Mouse (Mus musculus): ENCODE measurements around the gene Ppp1r32. TPM values are rescaled to one million over a fixed set of nuclear protein-coding genes. Genes with fewer than 3 reads are reported as not detected.
A peak's percentile ranks its signal among the peaks of the same experiment; 100 is the strongest.

Ppp1r32 gene
- polyA plus RNA-seq, 1 experiment from 2014 or later: 1.1 TPM

DNA sequence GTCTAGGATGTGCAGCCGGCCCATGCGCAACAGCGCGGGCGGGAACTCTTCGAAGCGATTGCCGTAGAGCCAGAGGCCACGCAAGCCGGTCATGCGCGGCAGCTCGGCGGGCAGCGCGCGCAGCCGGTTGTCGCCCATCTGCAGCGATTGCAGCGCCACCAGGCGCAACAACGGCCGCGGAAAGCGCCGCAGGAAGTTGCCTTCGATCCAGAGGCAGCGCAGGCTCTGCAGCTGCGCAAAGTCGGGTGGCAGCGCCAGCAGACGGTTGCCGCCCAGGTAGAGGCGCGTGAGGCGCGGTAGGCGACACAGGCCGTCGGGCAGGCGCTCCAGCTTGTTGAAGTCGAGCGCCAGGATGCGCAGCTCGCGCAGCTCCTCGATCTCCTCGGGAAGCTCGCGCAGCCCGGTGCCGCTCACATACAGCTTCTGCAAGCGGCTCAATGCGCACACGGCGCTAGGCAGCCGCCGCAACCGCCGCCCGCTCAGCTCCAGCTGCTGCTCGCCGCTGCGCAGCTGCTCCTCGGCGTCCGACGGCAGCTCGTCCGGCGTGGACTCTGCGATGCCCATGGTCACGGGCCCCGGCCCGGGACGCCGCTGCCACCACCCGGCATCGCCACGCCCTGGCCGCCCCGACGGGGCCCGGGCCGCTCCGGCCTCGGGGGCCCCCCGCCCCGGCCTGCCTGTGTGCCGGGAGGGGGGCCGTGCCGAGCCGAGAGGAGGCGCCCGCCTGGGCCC lies 25.8 kb downstream of the Ppp1r32 start, which contains the start of gene Lrrc10b:
Gene Lrrc10b, minus strand, starts transcription at position 722 of the 732 bp plus-strand sequence.
- peak; percentile 71 for ATAC-seq (ENCODE audit: low FRiP score)
- Histone ChIP-seq H3K9me3 (replicated peaks) (no peaks in the 10 kb centered on the region), H3K36me3 (no peaks in the 10 kb centered on the region), H3K27ac (peak within 1 kb of the TSS; percentile 17; the same call in 1 of the 2 replicates), H3K27me3 (peaks cover 82% of the 10 kb centered on the region), H3K9ac (peak within 1 kb of the TSS; percentile 57), H3K4me2 (replicated peaks) (peak within 1 kb of the TSS; percentile 89), H3K4me3 (peak within 1 kb of the TSS; percentile 48), H3K4me1 (peaks cover 24% of the 10 kb centered on the region)
- under 1% methylated on average over 81 of the region's 96 CpGs for WGBS

DNA sequence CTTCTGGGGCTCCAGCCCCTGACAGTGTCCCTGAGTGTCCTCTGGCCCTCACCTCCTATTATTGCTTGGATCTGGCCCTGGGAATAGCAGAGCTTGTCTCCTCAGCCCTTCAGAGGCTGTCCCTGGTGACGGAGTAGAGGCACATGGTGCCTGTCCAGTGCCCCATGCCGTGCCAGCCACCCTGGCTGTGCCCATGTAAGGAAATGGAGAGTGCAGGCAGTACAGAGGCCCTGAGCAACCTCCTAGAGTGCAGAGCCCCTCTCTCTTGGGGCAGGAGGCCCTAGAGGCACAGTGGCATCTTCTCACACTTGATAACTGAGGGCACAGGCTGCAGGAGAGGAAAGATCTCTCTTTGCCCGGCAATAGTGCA lies 27.3 kb downstream of the Ppp1r32 start:
- Histone ChIP-seq H3K4me1 (peaks cover 24% of the 10 kb centered on the region), H3K36me3 (no peaks in the 10 kb centered on the region), H3K9ac (no peak overlapping the region), H3K27me3 (peaks cover 74% of the 10 kb centered on the region), H3K4me2 (replicated peaks) (no peak overlapping the region), H3K27ac (no peak overlapping the region), H3K4me3 (no peak overlapping the region), H3K9me3 (replicated peaks) (no peaks in the 10 kb centered on the region)
- no peak for ATAC-seq (ENCODE audit: low FRiP score)
- 68% methylated on average over 3 of the region's 3 CpGs for WGBS

DNA sequence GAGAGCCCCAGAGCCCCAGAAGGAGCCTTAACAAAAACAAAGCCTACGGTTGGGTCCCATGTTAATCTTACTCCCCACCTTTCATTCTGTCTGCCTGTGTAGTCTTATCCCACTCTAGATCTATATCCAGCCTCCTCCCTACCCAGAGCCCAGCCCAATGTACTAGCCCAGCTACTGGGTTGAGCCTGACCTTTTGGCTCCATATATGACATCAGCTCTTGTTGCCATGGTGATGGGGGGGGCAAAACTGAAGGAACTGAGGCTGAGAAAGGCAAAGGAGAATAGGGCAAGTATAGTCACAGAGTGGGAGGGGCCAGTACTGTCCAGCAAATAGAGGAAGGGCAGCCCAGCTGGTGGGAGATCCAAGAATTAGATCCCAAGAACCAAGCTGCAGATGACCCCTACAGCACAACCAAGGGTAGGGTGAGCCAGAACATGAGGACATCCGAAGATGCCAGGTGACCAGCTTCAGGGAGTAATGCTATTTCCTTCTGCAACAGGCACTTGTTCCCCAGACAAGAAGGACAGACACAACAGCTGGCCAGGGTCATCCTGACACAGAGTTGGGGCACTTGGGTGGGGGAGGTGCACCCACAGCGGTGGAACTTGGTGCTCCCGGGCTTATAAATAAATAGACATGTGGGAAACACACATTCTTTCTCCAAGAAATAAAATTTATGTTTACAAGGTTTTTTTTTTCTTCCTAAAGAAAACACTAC lies 27.9 kb downstream of the Ppp1r32 start:
- Histone ChIP-seq H3K4me3 (no peak overlapping the region), H3K9me3 (replicated peaks) (no peaks in the 10 kb centered on the region), H3K27me3 (peaks cover 72% of the 10 kb centered on the region), H3K36me3 (no peaks in the 10 kb centered on the region), H3K27ac (no peak overlapping the region), H3K4me1 (peaks cover 22% of the 10 kb centered on the region), H3K9ac (no peak overlapping the region), H3K4me2 (replicated peaks) (no peak overlapping the region)
- ATAC-seq (ENCODE audit: low FRiP score): no peak
- WGBS: 58% methylated on average over 4 of the region's 4 CpGs

DNA sequence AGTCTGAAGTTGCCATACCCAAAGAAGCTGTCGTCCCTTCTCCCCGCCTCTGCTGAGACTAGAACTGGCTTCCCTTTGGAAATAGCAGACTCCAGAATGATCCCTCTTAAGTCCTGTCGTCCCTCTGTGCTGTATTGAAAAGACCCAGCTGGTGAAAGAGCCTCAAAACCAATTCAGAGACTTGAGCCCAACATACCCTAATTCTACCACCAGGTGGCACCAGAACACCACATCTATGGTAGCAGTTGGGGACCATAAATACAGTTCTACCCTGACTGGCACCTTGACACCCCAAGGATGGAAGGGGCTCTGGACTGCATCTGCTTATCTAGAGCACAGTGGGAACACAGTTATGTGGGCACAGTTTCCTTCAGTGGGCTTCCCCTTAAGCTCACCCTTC lies 33.0 kb downstream of the Ppp1r32 start:
- Histone ChIP-seq H3K27me3 (peaks cover 22% of the 10 kb centered on the region), H3K36me3 (0 out of 2 replicates have a peak, but pooled peaks cover 4% of the 10 kb centered on the region), H3K9me3 (replicated peaks) (0 out of 2 replicates have a peak, but pooled peaks cover 3% of the 10 kb centered on the region), H3K4me1 (0 out of 2 replicates have a peak, but pooled peaks cover 1% of the 10 kb centered on the region), H3K4me3 (no peak overlapping the region), H3K9ac (no peak overlapping the region), H3K4me2 (replicated peaks) (no peak overlapping the region), H3K27ac (no peak overlapping the region)
- WGBS: 4% methylated on average over 3 of the region's 3 CpGs
- ATAC-seq (ENCODE audit: low FRiP score): peak; percentile 51

DNA sequence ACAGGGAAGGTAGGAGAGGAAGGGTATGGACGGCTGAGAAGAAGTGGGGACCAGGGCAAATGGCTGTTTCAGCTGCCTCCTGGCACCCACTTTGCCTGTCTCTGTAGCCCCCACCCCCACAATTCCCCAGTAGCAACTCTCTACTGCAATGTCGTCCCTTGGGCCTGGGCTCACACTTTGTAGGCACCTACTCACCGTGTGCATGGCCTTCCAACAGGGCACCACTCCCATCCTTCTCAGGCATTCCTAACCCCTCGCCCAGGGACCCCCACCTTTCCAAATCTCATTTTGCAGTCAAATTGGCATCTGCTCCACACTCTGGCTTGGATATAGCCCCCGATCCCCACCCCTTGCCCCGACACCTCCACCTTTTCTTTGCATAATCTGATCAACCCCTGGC lies 33.5 kb downstream of the Ppp1r32 start:
- H3K27me3 ChIP-seq: peaks cover 17% of the 10 kb centered on the region
- no peak overlapping the region for H3K4me2 ChIP-seq (replicated peaks)
- H3K4me3 ChIP-seq: no peak overlapping the region
- H3K9ac ChIP-seq: no peak overlapping the region
- peak; percentile 50; the same call in 1 of the 2 replicates for ATAC-seq (ENCODE audit: low FRiP score)
- H3K4me1 ChIP-seq: no peaks in the 10 kb centered on the region
- H3K9me3 ChIP-seq (replicated peaks): 0 out of 2 replicates have a peak, but pooled peaks cover 3% of the 10 kb centered on the region
- 70% methylated on average over 6 of the region's 6 CpGs for WGBS
- H3K36me3 ChIP-seq: 0 out of 2 replicates have a peak, but pooled peaks cover 6% of the 10 kb centered on the region
- H3K27ac ChIP-seq: no peak overlapping the region

DNA sequence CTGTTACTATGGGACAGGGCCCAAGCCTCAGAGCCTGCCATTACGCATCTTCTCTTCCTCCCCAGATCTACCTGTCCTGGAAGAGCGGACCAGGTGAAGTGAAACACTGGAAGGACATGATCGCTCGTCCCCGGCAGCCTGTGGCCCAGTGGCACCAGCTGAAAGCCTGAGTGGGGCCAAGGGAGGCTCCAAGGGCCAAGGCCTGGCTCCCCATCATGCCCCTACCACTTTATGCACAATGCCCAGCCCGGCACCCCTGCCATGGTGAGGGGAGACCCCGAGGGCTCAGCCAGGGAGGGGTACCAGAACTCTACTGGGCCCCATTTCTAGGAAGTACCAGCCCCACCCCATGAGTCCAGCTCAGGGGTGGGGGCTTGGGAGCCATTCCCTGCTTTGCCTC lies 34.5 kb downstream of the Ppp1r32 start:
- Histone ChIP-seq H3K4me1 (no peaks in the 10 kb centered on the region), H3K27me3 (peaks cover 10% of the 10 kb centered on the region), H3K4me2 (replicated peaks) (no peak overlapping the region), H3K4me3 (no peak overlapping the region), H3K9me3 (replicated peaks) (0 out of 2 replicates have a peak, but pooled peaks cover 3% of the 10 kb centered on the region), H3K27ac (no peak overlapping the region), H3K9ac (no peak overlapping the region), H3K36me3 (0 out of 2 replicates have a peak, but pooled peaks cover 10% of the 10 kb centered on the region)
- no peak for ATAC-seq (ENCODE audit: low FRiP score)
- 95% methylated on average over 7 of the region's 7 CpGs for WGBS

DNA sequence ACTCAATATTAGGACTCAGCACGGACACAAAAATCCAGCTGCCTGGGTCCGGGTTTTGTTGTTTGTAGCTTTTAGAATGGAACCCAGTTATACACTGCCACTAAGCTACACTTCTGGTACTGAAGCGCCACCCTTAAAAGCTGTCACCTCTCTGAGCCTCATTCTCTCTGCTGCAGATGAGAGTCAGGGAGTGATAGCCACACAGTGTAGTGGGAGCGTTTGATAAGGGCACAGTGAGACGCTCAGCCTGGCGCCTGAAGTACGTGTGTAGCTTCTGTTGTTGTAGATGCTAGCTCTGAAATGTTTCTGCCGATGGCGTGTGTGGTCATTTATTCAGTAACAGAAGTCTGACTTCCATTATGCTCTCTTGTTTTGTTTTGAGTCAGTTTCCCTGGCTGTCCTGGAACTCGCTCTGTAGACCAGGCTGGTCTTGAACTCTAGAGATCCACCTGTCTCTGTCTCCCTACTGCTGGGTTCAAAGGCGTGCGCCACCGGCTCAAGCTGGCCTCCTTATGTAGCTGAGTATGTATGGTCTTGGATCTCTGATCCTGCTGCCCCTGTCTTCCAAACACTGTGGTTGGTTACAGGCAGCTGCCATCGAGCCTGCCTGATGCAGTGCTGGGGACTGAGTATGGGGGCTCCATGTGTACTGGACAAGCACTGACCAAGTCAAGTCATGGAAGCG lies 37.9 kb downstream of the Ppp1r32 start:
- Histone ChIP-seq H3K4me2 (replicated peaks) (no peak overlapping the region), H3K4me3 (no peak overlapping the region), H3K9me3 (replicated peaks) (0 out of 2 replicates have a peak, but pooled peaks cover 3% of the 10 kb centered on the region), H3K27me3 (no peaks in the 10 kb centered on the region), H3K36me3 (0 out of 2 replicates have a peak, but pooled peaks cover 11% of the 10 kb centered on the region), H3K27ac (no peak overlapping the region), H3K4me1 (no peaks in the 10 kb centered on the region), H3K9ac (no peak overlapping the region)
- 92% methylated on average over 15 of the region's 15 CpGs for WGBS
- no peak for ATAC-seq (ENCODE audit: low FRiP score)

DNA sequence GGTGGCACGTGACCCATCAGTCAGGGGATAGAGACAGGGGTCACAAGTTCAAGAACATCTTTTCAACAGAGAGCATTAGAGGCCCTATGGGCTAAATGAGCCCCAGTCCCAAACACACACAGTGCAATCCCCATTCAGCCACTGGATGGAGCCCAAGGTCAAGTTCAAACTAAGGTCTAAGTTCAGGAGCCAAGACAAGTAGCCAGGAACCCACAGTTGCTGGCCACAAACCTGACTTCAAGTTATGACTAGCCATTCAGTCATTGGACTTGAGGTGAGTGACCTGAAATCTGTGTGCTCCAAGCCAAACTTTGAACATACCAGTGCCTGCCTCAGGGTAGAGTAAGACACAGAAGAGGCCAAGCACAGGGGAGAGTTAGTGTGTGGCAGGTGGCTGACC lies 45.2 kb downstream of the Ppp1r32 start:
- H3K4me2 ChIP-seq (replicated peaks): no peak overlapping the region
- no peaks in the 10 kb centered on the region for H3K27me3 ChIP-seq
- H3K9me3 ChIP-seq (replicated peaks): no peaks in the 10 kb centered on the region
- H3K36me3 ChIP-seq: 0 out of 2 replicates have a peak, but pooled peaks cover 4% of the 10 kb centered on the region
- H3K4me1 ChIP-seq: no peaks in the 10 kb centered on the region
- 68% methylated on average over 1 of the region's 1 CpGs for WGBS
- no peak overlapping the region for H3K4me3 ChIP-seq
- no peak for ATAC-seq (ENCODE audit: low FRiP score)
- no peak overlapping the region for H3K27ac ChIP-seq
- no peak overlapping the region for H3K9ac ChIP-seq

DNA sequence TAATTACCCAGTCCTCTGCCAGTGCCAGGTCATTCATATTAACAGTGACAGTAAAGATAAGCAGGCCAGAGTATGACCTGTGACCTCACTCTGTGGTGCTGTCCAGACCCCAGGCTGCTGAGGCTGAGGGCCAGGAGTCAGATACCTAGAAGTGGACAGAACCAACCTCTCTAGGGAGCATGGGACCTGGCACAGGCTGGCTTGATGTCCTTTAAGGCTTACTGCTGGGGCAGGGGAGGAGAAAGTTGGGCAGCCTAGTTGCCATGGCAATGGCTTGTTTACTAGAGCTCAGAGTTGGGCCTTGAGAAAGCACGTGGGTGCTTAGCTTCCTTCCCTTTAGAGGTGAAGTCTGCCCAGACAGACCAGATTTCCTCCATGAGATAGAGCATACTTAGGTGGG lies 46.0 kb downstream of the Ppp1r32 start:
- Histone ChIP-seq H3K27me3 (no peaks in the 10 kb centered on the region), H3K4me3 (no peak overlapping the region), H3K9ac (no peak overlapping the region), H3K27ac (no peak overlapping the region), H3K4me1 (no peaks in the 10 kb centered on the region), H3K4me2 (replicated peaks) (no peak overlapping the region), H3K36me3 (0 out of 2 replicates have a peak, but pooled peaks cover 4% of the 10 kb centered on the region), H3K9me3 (replicated peaks) (no peaks in the 10 kb centered on the region)
- ATAC-seq (ENCODE audit: low FRiP score): no peak
- WGBS: 64% methylated on average over 1 of the region's 1 CpGs

DNA sequence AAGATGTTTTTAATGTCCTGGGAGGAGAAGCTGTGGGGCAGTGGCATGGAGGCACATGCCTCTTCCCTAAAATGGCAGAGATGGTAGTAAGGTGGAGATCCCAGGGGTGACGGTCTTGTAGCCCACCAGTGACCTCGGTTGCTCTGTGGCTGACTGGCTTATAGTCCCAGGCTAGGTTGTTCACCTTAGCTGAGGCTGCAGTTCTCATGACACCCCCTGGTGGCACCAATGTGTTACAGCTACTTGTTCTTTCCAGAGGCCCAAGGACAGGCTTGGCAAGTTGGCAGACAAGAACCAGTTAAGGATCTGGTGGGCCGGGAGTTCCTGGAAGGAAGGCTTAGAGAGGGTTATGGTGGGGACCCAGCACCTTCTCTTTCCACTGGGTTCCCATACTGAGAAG lies 46.8 kb downstream of the Ppp1r32 start:
- Histone ChIP-seq H3K36me3 (0 out of 2 replicates have a peak, but pooled peaks cover 4% of the 10 kb centered on the region), H3K4me2 (replicated peaks) (no peak overlapping the region), H3K9me3 (replicated peaks) (no peaks in the 10 kb centered on the region), H3K4me1 (no peaks in the 10 kb centered on the region), H3K27me3 (no peaks in the 10 kb centered on the region), H3K27ac (no peak overlapping the region), H3K9ac (no peak overlapping the region), H3K4me3 (no peak overlapping the region)
- peak; percentile 24; the same call in 1 of the 2 replicates for ATAC-seq (ENCODE audit: low FRiP score)
- WGBS: 34% methylated on average over 3 of the region's 3 CpGs

DNA sequence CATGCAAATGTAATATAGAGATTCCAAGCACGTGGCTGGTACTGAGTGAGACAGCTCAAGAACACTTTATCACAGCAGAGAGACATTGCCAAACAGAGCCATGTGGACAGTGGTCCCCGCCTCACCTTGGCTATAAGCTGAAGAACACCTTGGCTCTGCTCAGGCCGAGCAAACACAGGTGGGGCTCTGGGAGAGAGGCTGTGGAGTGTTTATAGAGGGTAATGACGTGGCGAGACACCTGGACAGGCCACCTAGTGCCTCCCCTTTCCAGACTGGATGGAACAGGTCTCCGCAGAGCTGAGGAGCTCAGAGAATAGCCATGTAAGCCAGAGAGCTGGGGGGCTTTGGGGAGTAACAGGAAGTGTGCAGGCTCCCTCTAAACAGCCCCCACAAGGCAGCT lies 47.8 kb downstream of the Ppp1r32 start:
- H3K4me3 ChIP-seq: no peak overlapping the region
- H3K4me2 ChIP-seq (replicated peaks): no peak overlapping the region
- no peaks in the 10 kb centered on the region for H3K27me3 ChIP-seq
- H3K36me3 ChIP-seq: 0 out of 2 replicates have a peak, but pooled peaks cover 4% of the 10 kb centered on the region
- 83% methylated on average over 6 of the region's 6 CpGs for WGBS
- H3K4me1 ChIP-seq: no peaks in the 10 kb centered on the region
- H3K9me3 ChIP-seq (replicated peaks): no peaks in the 10 kb centered on the region
- no peak overlapping the region for H3K27ac ChIP-seq
- no peak overlapping the region for H3K9ac ChIP-seq
- ATAC-seq (ENCODE audit: low FRiP score): no peak
